Mouse (Mus musculus) MEL-GATA-1-ER (cell line): ENCODE measurements around the gene Itga6.
"Not testable (repeated sequence)": the region's sequence is repeated elsewhere in the genome, so short reads cannot be mapped to it uniquely, and the experiment has no call there.

ENCODE experiments used
- DNase-seq: peaks from one replicate; pipeline ENCODE4 v3.0.0-alpha.2; 2012; ENCODE audit warnings: low read depth; ENCODE audit errors: extremely low read depth

The Itga6 gene

DNA sequence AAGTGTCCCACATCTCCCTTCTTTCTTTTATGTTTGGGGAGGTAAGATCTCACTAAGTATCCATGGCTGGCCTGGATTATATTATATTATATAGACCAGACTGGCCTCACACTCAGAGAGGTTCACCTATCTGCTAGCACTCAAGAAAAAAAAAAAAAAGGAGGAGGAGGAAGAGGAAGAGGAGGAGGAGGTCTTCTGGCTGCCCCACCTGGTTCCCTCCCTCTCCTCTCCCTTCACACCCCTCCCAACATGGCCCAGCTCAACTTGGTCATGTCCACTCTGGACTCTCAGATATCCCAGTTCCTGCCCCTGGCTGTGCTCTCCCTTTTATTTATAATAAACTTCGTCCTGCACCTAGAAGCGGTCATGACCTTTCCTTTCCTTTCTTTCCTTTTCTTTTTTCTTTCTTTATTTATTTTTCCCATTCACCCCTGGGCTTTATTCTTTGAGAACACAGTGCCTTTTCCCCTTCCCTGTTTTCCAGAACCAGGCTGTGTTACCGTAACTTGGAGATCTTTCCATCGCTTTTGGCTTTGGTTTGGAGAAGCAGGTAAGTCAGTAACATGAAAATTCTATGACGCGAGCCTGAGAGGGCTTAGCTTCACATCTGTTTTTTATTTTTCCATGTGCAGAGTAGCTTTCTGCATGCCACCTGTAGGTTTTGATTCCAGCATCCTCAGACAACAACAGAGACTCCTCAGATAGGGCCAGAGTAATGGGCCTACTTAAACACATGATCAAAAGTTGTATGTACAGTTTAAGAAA lies at the start of gene Itga6:
TSS of gene Itga6 (plus strand) at position 7 of the 765 bp plus-strand sequence.
- no peak for DNase-seq

DNA sequence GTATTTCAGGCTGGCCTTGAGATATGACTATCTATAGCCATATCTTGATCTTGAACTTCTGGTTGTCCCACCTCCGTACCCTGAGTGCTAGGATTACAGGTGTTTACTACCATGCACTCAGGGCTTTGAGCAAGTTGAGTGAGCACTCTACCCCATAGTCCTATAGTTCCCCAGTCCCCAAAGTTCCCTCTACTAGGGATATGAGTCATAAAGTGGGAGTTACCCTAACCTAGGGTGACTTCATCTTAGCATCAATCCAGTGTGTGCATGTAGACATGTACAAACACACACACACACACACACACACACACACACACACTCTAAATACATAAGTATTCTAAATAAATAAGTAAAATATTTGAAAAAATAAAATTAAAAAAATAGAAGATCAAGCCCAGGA lies 48.6 kb upstream of the Itga6 start:
- DNase-seq, result no peak

DNA sequence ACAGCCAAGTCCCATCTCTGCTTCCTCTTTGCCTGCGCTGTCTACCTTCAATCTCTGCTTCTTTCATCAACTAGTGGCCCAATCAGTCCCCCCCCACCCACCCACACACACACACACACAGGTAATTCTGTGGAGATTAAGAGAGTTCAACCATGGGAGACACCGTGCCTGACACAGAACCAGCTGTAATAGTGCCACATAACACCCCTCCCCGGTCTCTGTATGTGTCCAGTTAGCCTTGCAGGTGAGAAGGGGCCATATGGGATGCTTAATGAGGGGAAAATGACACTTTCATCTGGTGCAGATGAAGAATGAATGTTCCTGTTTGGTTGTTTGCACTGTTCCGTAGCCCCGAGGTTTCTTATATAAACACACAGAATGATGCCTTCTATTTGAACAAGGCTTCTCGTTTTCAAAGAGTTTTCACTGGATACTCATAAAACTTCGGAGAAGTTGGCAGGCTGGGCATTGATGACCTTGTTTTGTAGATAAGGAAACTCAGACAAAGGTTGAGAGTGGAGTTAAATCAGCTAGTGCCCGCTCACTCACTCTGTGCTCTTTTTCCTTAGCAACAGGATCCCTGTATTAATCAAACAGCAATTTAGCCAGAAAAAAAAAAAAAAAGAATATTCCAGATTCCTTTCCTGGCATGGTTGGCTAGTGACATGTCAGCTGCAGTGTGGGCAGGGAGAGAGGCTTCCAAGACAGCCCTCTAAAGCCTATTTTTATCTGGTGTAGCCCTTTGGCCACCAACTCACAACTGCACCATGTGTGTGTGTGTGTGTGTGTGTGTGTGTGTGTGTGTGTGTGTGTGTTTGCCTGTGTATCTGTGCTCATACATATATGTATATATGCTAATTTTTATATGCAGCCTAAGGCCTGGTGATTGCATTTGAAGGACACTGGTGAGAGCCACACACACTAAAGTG lies 47.7 kb upstream of the Itga6 start:
- DNase-seq, result no peak

DNA sequence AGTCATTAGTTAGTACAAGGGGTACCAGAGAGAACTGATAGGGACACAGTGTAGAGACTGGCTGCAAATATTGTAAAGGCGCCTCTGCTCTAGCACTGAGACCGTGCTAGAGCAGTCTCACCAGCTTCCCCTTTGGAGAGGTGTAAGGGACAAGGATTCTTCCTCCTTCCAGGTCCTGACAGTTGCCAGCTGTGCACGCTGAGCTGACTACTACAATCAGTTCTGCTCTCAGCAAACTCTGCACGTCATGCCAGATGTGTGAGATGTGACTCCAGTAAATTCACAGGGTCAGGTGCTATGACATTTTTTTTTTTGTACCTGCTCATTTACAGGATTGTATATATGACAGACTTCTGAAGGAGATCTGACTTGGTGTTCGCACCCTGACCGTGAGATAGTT lies 47.0 kb upstream of the Itga6 start:
- DNase-seq, result no peak

DNA sequence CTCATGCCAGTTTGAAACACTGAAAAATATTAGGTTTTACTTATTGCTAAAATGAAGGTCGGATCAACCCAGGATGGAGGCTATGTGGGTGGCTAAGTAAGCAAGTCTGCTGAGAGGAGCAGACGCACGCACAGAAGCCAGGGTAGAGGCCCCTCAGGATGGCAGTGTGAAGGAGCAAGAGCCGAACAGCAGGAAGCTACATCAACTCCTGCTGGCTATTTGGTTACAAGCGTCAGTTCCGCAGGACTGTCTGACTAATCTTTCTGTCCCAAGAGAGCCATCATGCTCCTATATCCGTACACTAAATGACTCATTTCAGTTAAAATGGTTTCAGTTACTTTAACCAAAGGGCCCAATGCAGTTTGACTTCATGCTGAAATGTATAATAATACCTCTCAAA lies 46.5 kb upstream of the Itga6 start:
- no peak for DNase-seq

DNA sequence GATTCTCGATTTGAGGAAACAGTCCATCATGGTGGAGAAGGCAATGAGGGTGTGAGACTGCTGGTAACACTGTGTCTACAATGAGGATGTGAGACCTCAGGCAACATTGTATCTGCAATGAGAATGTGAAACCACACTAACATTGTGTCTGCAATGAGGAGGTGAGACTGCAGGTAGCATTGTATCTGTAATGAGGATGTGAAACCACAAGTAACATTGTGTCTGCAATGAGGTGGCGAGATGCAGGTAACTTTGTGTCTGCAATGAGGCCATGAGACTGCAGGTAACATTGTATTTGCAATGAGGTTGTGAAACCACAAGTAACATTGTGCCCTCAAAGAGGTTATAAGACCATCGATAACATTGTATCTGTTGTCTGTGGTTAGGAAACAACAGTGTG lies 44.1 kb upstream of the Itga6 start:
- DNase-seq, result no peak

DNA sequence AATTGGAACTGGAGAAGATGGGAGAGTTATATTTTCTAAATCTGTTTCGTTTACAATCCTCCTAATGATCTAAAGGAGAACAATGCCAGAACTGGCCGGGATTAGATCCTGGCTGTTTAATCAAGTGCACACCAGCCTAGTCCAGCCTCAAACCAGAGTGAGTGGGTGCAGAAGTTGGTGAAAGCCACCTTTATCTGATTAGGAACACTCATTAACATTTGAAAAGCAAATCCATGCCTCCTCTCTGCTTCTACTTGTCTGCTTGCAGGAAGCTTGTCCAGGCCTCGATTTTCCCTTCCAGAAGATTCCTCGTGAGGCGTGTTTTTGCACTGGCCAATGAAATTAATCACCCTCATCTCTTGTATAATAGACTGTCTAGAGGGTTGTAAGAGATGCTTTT lies 41.1 kb upstream of the Itga6 start:
- no peak for DNase-seq

DNA sequence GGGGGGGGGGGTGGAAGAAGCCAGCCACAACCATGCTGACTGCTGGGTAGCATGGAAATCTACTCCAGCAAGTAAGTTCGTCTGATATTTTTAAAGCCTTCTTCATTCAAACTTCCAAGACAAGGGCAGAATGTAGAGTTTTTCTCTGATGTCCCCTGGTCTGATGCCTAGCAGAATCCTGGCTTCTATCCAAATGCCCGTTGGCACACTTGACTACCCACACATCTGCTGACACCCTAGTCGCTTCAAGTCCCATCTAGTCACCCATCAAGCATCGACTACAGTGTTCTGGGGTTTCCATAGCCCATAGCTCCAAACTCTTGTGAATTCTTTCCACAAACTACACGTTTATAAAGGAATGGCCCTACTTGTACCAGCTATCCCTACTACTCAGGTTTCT lies 36.5 kb upstream of the Itga6 start:
- DNase-seq, result no peak

DNA sequence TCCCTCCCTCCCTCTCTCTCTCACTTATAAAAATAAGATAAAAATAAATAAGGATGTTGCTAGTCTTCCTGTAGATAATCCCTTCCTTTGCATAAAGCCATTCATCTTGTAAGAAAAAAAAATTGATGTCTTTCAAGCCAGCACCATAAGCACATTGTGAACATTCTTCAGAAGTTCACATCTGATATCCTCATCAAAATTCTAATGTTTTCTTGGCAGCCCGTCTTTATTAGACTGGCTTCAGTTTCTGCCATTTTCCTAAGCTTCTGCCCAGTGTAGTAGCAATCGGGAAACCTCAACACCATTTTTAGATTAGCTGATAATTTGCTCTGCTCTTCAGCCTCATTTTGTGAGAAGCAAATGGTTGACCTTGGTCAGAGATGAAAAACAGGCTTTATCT lies 33.8 kb upstream of the Itga6 start:
- DNase-seq, result no peak

DNA sequence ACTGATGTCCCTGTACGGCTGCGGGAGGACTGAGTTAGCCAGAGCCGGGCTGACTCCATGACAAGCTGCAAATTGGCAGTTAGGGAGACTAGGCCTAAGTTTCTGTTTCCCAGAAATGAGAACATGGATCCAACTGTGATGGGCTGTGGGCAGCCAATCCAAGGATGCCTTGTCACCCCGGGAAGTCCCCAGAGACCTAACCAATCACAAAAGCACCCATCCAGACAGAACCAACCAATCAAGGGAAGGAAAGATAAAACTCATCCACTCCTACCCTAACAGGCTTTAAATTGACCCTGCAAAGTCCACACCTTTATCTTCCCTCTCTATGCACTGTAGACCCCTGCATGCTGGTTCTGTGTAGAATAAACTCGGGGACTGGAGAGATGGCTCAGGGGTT lies 31.0 kb upstream of the Itga6 start:
- DNase-seq, result no peak

DNA sequence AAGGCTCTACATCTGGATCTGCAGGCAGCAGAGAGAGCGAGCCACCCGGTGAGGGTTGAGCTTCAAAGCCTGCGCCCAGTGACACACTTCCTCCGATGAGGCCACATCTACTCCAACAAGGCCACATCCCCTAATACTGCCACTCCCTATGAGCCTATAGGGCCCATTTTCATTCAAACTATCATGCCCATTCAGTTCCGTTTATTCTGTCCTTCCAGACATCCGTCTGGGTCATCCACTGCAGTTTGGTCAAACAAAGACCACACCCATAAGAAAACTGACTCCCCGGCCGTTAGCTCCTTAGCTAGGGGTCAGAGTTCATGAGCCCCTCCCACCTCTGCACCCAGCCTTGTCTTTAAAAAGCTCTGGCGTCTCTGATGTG lies 26.4 kb upstream of the Itga6 start:
- no peak for DNase-seq

DNA sequence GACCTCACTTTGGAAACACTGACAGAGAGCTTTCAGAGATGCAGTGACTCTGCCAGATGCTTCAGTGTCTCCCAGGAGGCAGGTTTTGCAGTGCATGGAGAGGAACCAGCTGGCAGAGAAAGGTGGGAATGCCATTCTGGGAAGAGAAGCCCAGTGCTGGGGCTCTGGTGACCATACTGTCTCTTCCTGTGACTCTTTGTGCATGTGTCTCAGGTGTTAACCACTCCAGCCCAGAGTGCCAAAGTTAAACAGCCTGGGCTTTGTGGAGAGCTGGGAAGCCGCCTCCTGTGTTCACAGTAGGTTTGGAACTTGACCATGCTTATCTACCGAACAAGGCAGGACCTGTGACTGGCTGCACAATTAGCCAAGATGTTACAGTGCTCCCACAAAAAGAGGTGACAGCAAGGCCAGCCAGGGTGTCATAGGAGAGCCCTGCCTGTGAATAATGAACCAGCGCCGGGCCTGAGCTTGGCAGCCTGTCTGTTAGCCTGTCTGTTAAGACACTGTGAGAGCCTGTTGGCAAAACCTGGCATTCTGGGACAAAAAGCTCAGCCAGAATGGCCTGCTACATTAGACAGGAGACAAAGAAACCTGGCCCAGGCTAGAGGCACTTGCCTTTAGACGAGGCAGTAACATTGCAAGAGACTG lies 25.9 kb upstream of the Itga6 start:
- no peak for DNase-seq

DNA sequence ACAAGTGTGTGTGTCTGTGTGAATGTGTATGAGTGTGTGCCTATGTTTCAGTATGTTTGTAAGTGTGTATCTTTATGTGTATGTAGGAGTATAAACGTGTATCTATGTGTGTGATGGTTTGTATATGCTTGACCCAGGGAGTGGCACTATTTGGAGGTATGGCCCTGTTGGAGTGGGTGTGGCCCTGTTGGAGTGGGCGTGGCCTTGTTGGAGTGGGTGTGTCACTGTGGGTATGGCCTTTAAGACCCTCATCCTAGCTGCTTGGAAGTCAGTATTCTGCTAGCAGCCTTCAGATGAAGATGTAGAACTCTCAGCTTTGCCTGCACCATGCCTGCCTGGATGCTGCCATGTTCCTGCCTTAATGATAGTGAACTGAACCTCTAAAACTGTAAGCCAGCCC lies 24.9 kb upstream of the Itga6 start:
- not testable (repeated sequence) for DNase-seq

DNA sequence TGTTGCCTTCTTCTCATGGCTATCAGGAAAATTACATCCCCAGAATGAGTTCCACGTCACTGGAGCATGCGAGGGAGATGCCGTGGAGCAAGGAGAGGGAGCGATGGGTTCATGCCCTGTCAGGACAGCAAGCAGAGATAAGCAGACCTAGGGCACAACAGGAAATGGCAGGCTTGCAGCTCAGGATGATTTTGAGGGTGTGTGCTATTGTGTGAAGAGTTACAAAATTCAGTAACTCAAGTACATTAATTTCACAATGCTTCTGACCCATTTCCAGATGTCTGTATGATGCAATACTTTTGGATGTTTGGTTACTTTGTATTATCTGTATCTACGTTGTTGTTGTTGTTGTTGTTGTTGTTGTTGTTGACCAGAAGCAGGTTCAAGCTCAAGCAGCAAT lies 22.5 kb upstream of the Itga6 start:
- no peak for DNase-seq

DNA sequence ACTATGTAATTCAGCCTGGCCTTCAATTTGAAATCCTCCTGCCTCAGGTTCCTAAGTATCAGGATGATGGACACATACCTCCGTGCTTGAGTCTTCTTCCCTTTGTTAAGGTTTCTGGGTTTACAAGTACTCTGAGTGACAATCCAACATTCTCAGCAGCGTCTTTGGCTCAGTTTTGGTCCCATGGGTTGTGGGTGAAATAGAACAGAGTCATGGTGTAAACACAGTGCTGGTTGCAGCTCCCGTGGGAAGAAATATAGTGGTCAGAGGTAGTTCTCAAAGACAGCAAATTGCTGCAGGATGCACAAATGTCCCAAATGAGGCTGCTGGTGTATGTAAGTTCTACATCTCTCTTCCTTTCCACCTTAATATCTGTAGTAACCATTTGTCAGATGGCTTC lies 21.8 kb upstream of the Itga6 start:
- no peak for DNase-seq

DNA sequence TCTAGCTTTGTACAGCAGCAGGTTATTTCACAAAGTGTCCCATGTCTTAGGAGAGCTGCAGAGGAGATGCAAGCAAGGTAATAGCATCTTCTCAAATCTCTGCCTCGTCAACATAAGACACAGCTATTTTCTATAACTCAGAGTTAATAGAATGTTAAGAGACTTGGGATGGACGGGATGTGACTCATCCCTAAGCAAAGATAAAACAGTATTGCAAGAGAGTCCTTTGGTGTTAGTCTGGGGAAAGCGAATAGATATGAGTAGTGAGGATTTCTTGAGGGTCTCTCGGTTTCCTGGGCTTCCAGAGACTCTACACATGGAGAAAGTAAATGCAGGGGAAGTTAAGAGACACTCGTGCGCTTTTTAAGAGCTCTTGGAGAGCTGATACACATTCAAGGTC lies 21.4 kb upstream of the Itga6 start:
- no peak for DNase-seq

DNA sequence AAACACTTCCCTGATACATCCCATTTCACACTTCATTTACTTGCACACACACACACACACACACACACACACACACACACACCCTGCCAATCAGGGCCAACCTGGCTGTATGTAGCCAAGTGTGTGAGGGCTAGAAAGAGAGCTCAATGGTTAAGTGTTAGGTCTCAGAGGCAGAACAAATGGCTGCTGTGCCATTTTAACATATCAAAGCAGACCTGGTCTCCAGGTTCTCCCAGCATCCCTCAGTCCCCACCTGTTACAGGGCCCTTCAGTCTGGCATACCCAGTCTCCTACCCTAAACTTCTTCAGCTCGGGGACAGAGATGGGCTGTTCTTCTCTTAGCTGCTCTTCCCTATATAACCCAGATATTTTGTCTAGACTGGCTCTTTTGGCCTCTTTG lies 20.0 kb upstream of the Itga6 start:
- DNase-seq, result no peak

DNA sequence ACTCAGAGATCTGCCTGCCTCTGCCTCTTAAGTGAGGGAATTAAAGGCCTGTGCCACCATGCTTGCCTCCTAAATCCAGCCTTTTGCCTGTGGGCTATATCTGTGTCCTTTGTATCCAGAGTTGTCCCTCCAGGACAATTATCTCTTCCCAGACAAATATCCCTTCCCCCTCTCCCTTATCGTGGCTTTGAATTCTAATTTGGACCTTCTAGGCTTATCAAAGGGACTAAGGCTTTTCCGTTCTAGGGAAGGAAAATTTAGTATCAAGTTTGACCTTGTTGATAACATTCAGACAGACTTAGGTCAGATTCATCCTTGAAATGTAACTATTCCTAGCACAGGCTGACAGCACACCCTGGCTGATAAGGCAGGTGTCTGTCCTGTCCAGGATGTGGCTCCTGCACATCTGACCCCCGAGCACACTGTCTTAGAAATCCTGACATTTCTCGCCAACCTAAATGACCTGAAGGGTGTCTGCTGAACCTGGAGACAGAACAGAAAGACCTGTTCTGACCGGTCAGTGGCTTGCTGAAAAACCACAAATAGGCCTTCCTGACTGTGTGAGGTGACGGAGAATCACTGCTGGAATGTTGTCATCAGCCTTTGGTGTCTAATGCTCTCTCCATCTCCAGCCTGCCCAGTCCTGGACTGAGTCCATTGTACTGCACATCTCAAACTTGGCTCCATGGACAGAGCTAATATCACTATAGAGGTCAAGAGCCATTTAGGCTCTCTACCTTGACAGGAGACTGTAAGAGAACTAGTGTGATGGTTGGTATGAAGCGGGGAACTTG lies 18.3 kb upstream of the Itga6 start:
- no peak for DNase-seq

DNA sequence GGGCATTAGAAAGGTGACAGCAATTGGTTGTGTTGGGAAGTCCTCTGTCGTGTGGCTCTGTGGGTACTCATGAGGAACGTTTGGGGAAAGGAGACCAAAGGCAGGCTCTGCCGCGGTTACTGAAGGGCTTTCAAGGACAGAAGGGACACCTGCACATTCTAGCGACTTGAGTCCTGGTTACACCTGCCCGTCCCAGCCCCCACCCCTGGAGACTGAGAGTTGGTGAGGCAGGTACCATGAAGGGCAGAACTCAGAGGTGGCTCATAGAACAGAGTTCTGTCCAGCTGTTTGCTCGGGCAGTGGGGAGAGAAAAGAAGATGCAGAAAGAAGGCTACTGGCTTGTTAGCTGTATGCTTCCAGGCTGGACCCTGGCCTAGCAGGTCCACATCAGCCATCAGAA lies 17.1 kb upstream of the Itga6 start:
- DNase-seq, result no peak

DNA sequence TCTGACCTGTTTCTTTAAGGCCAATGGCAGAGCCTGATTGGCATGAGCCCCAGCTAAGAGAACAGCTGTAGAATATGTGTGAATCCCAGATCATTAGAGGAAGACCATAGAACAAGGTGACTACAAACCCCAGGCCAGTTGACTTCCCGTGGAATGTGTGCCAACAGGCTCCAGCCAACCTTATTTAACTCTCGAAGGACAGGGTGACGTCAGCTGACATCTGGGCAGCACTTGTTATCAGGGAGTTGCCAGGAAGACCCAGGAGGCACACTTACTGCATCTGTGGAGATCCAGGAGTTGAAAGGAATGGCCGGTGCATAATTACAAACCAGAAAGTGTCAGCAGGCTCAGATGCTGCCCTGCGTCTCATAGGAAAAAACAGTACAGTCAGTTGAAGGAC lies 16.6 kb upstream of the Itga6 start:
- DNase-seq, result no peak
